Mouse (Mus musculus) hindbrain, postnatal 0 days (tissue): ENCODE measurements around the gene Tmem104. TPM values are rescaled to one million over a fixed set of nuclear protein-coding genes. Genes with fewer than 3 reads are reported as not detected.

Experiments
- ATAC-seq: fragments of 200-750 bp; cut with Nextera tagmentation; 2 replicates; pipeline ENCODE4 v1.8.0; 2017; ENCODE audit warnings: mild to moderate bottlenecking, moderate TSS enrichment, moderate library complexity
- DNase-seq: peaks from one replicate; pipeline ENCODE4 v3.0.0-alpha.2; 2015; ENCODE audit warnings: low spot score
- H3K27ac ChIP-seq: fragments of 300-500 bp; sonication (generic); 2 replicates; pipeline ENCODE4 v1.5.1; 2014; ENCODE audit warnings: mild to moderate bottlenecking
- H3K27me3 ChIP-seq: fragments of 300-500 bp; sonication (generic); 2 replicates; pipeline ENCODE4 v1.6.1; 2014; ENCODE audit warnings: low read length, mixed read lengths; ENCODE audit not compliant: insufficient read depth
- H3K36me3 ChIP-seq: fragments of 300-500 bp; sonication (generic); 2 replicates; pipeline ENCODE4 v1.6.1; 2014; ENCODE audit warnings: low read length, mixed read lengths; ENCODE audit not compliant: insufficient read depth
- H3K4me1 ChIP-seq: fragments of 300-500 bp; sonication (generic); 2 replicates; pipeline ENCODE4 v1.6.1; 2014; ENCODE audit warnings: antibody characterized with exemption, low read length, mixed read lengths; ENCODE audit not compliant: insufficient read depth
- H3K4me2 ChIP-seq: fragments of 300-500 bp; sonication (generic); 2 replicates; pipeline ENCODE4 v1.6.1; 2014; ENCODE audit warnings: low read depth, mild to moderate bottlenecking, low read length, moderate library complexity, mixed read lengths
- H3K4me3 ChIP-seq: fragments of 300-500 bp; sonication (generic); 2 replicates; pipeline ENCODE4 v1.5.1; 2014; ENCODE audit warnings: low read length
- H3K9ac ChIP-seq: fragments of 300-500 bp; sonication (generic); replicated peaks from 2 replicates; pipeline ENCODE4 v1.6.1; 2014; ENCODE audit warnings: mild to moderate bottlenecking, low read length, moderate library complexity, mixed read lengths
- H3K9me3 ChIP-seq: fragments of 300-500 bp; sonication (generic); 2 replicates; pipeline ENCODE4 v1.6.1; 2016; ENCODE audit warnings: low read length, mixed read lengths
- CTCF ChIP-seq: IDR thresholded peaks from 2 replicates; pipeline ENCODE4 v1.5.1; 2016; ENCODE audit warnings: antibody characterized with exemption, control low read depth, low read depth
- WGBS: fragments of 180-500 bp; shearing (Covaris S2); extraction: QIAGEN DNeasy Blood & Tissue Kit; methylation state at CpG from one replicate; pipeline ENCODE4 v1.1.7; 2014; 5-methylcytosine and 5-hydroxymethylcytosine counted together
- polyA plus RNA-seq: library from polyadenylated mRNA; unstranded; fragments of >200 nt; fragmentation: Nextera tagmentation; extraction: Ambion mirVana; gene quantifications from 2 replicates; pipeline ENCODE4 v1.2.1, GENCODE M21; 2015
- total RNA-seq: library from RNA; depleted of rRNA; stranded (reverse); fragments of >200 nt; gene quantifications from 2 replicates; pipeline ENCODE4 v1.2.3, GENCODE M21; 2014

The Tmem104 gene
- total and polyA plus RNA-seq, 2 experiments from 2014 or later, result 11.1 to 13.5 TPM

GRCm38 (mm10) chr11:115164976-115165374 is 22.3 kb upstream of the Tmem104 start:
- Histone ChIP-seq H3K4me3 (peak overlapping the region; percentile 51), H3K9me3 (no peaks in the 10 kb centered on the region), H3K36me3 (no peaks in the 10 kb centered on the region), H3K9ac (peak overlapping the region; percentile 51), H3K27ac (peak overlapping the region; percentile 65; the same call in 1 of the 2 replicates), H3K4me2 (peak overlapping the region; percentile 64), H3K4me1 (peaks cover 8% of the 10 kb centered on the region; the same call in 1 of the 2 replicates), H3K27me3 (no peaks in the 10 kb centered on the region)
- peak; percentile 57 for DNase-seq
- WGBS, result 2% methylated on average over 9 of the region's 9 CpGs
- TF ChIP-seq CTCF, result no peak
- ATAC-seq, result peak; percentile 28; the same call in 1 of the 2 replicates

DNA sequence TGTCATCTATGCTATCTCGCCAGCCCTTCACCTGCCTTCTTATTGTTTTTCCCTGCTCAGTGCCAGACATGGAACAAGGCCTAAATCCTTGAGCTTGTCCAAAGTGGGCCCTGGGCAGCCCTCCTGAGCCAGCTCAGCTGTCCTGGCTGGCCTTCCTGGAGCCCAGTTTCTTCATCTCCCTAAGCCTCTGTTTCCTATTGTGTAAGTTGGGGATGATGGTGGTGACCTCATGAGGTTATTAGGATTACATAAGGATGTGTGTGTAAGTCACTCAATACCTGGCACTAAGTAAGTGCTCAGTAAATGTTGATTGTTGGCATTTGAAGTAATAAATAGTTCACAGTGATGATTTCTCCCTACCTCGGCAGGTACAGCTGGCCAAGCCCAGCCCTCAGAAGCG is 20.5 kb upstream of the Tmem104 start:
- H3K27ac ChIP-seq, result no peak overlapping the region
- DNase-seq, result no peak
- H3K4me3 ChIP-seq, result no peak overlapping the region
- H3K4me1 ChIP-seq, result peaks cover 9% of the 10 kb centered on the region; the same call in 1 of the 2 replicates
- TF ChIP-seq CTCF, result no peak
- no peaks in the 10 kb centered on the region for H3K36me3 ChIP-seq
- peak overlapping the region; percentile 64; the same call in 1 of the 2 replicates for H3K4me2 ChIP-seq
- H3K9me3 ChIP-seq, result no peaks in the 10 kb centered on the region
- no peak overlapping the region for H3K9ac ChIP-seq
- no peaks in the 10 kb centered on the region for H3K27me3 ChIP-seq
- ATAC-seq, result no peak
- WGBS, result 90% methylated on average over 3 of the region's 3 CpGs

GRCm38 (mm10) chr11:115167631-115168249 is 19.5 kb upstream of the Tmem104 start:
- Histone ChIP-seq H3K27ac (no peak overlapping the region), H3K9me3 (no peaks in the 10 kb centered on the region), H3K9ac (no peak overlapping the region), H3K4me2 (no peak overlapping the region), H3K4me3 (no peak overlapping the region), H3K27me3 (no peaks in the 10 kb centered on the region), H3K36me3 (no peaks in the 10 kb centered on the region), H3K4me1 (peaks cover 14% of the 10 kb centered on the region; the same call in 1 of the 2 replicates)
- DNase-seq (no peak), ATAC-seq (no peak)
- 83% methylated on average over 8 of the region's 8 CpGs for WGBS
- TF ChIP-seq CTCF, result no peak

DNA sequence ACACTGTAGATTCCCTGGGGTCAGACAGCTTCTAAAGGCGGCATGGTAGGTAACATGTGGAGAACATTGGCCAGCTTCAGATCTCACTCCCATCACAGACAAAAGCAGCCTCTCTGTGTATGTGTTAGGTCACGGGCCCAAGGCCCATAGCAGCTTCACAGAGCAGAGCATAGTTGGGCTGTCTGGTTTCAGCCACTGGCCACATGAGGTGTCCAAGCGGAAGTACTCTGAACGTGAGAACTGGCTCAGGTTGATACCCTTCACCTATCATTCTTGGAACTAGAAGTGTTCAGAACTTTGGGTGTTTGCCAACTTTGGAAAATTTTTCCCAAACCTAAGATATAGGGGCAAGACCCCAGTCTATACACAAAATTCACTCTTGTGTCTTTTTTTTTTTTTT is 17.9 kb upstream of the Tmem104 start:
- TF ChIP-seq CTCF, result no peak
- peaks cover 18% of the 10 kb centered on the region for H3K4me1 ChIP-seq
- no peak overlapping the region for H3K4me3 ChIP-seq
- no peak overlapping the region for H3K9ac ChIP-seq
- no peaks in the 10 kb centered on the region for H3K36me3 ChIP-seq
- H3K9me3 ChIP-seq, result no peaks in the 10 kb centered on the region
- no peaks in the 10 kb centered on the region for H3K27me3 ChIP-seq
- H3K4me2 ChIP-seq, result no peak overlapping the region
- ATAC-seq, result no peak
- WGBS, result 90% methylated on average over 4 of the region's 4 CpGs
- no peak for DNase-seq
- no peak overlapping the region for H3K27ac ChIP-seq

GRCm38 (mm10) chr11:115171125-115171524 is 16.2 kb upstream of the Tmem104 start:
- Histone ChIP-seq H3K4me3 (no peak overlapping the region), H3K9ac (no peak overlapping the region), H3K4me1 (peaks cover 18% of the 10 kb centered on the region), H3K4me2 (0 out of 2 replicates have a peak overlapping the region, but pooled peaks have one; percentile 7), H3K36me3 (no peaks in the 10 kb centered on the region), H3K27me3 (no peaks in the 10 kb centered on the region), H3K27ac (no peak overlapping the region), H3K9me3 (no peaks in the 10 kb centered on the region)
- ATAC-seq (no peak), DNase-seq (no peak)
- 42% methylated on average over 8 of the region's 8 CpGs for WGBS
- TF ChIP-seq CTCF, result no peak

DNA sequence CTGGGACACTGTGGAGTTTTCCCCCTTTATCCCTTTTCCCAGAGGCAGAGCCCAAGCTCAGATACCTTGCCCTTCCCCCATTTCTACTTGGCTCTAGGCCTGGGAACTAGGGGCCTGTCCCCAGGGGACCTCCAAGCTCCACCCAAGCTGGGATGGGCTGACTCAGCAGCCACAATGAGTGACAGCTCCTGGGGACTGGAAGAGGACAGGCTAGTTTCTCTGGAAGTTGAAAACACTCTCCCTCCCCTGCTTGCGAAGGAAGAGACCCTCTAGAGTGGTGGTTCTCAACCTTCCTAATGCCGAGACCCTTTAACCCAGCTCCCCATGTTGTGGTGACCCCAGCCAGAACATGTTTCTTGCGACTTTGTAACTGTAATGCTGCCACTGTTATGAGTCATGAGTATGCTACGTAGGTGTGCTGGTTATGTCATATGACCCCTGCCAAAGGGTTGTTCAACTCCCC is 14.4 kb upstream of the Tmem104 start:
- Histone ChIP-seq H3K4me2 (no peak overlapping the region), H3K27ac (peak overlapping the region; percentile 32; the same call in 1 of the 2 replicates), H3K9me3 (no peaks in the 10 kb centered on the region), H3K4me1 (peaks cover 21% of the 10 kb centered on the region), H3K36me3 (no peaks in the 10 kb centered on the region), H3K4me3 (no peak overlapping the region), H3K9ac (no peak overlapping the region), H3K27me3 (no peaks in the 10 kb centered on the region)
- DNase-seq, result peak; percentile 76
- peak; percentile 19; the same call in 1 of the 2 replicates for ATAC-seq
- WGBS, result 32% methylated on average over 4 of the region's 4 CpGs
- no peak for TF ChIP-seq CTCF
